Mouse (Mus musculus) spleen, adult 2 months (tissue): ENCODE measurements around the gene Chrnb2. TPM values are rescaled to one million over a fixed set of nuclear protein-coding genes. Genes with fewer than 3 reads are reported as not detected.

ENCODE experiments used
- DNase-seq, 2 experiments: peaks; one replicate each; pipeline versions ENCODE4 v3.0.0 to v3.0.0-alpha.2; 2012 to 2021; ENCODE audit warnings: low spot score in 2 of 2, low read depth in 1 of 2
- H3K27ac ChIP-seq: fragments of 200-500 bp; 2 replicates; pipeline ENCODE4 v1.5.1; 2012; ENCODE audit warnings: low read length, inconsistent platforms; ENCODE audit not compliant: insufficient read depth
- H3K27me3 ChIP-seq: fragments of 200-500 bp; 2 replicates; pipeline ENCODE4 v1.6.1; 2012; ENCODE audit warnings: mild to moderate bottlenecking, moderate library complexity, low read length, inconsistent platforms; ENCODE audit not compliant: control insufficient read depth, insufficient read depth
- H3K36me3 ChIP-seq: fragments of 200-500 bp; 2 replicates; pipeline ENCODE4 v1.6.1; 2012; ENCODE audit warnings: mild to moderate bottlenecking, low read length, inconsistent platforms; ENCODE audit not compliant: control insufficient read depth, insufficient read depth
- H3K4me1 ChIP-seq: fragments of 200-500 bp; 2 replicates; pipeline ENCODE4 v1.6.1; 2011; ENCODE audit warnings: inconsistent platforms; ENCODE audit not compliant: control insufficient read depth, insufficient read depth, insufficient read length
- H3K4me3 ChIP-seq: fragments of 200-500 bp; 2 replicates; pipeline ENCODE4 v1.5.1; 2011; ENCODE audit warnings: mild to moderate bottlenecking, inconsistent platforms; ENCODE audit not compliant: insufficient read depth, insufficient read length; ENCODE audit errors: extremely low read depth
- CTCF ChIP-seq: fragments of 200-500 bp; IDR thresholded peaks from 2 replicates; pipeline ENCODE4 v1.5.1; 2011; ENCODE audit warnings: mild to moderate bottlenecking, inconsistent platforms; ENCODE audit not compliant: insufficient read depth, insufficient read length, insufficient replicate concordance; ENCODE audit errors: extremely low read depth
- POLR2A ChIP-seq: fragments of 200-500 bp; IDR thresholded peaks from 2 replicates; pipeline ENCODE4 v1.6.1; 2011; ENCODE audit warnings: low read depth, low read length, inconsistent platforms
- WGBS: fragments of 180-500 bp; shearing (Covaris S2); methylation state at CpG from one replicate; pipeline ENCODE4 v1.1.7; 2018; 5-methylcytosine and 5-hydroxymethylcytosine counted together
- polyA plus RNA-seq: library from polyadenylated mRNA; depleted of rRNA; stranded (reverse); fragments of >200 nt; gene quantifications from 2 replicates; pipeline ENCODE4 v1.2.3, GENCODE M21; 2012

Chrnb2 gene
- polyA plus RNA-seq, 1 experiment: 1.4 TPM

- DNase-seq: peak; percentile 76 to 89
- Histone ChIP-seq H3K27ac (peak overlapping the region; percentile 84), H3K27me3 (no peaks in the 10 kb centered on the region), H3K36me3 (peaks cover 15% of the 10 kb centered on the region), H3K4me1 (peaks cover 10% of the 10 kb centered on the region; the same call in 1 of the 2 replicates), H3K4me3 (peak overlapping the region; percentile 74)
- no peak for TF ChIP-seq POLR2A
- TF ChIP-seq CTCF: peak; percentile 92
- WGBS: under 1% methylated on average over 17 of the region's 17 CpGs
These were observed 8.1 kb upstream of the Chrnb2 start for GRCm38 (mm10) chr3:89772588-89772967.

GRCm38 (mm10) chr3:89770425-89771002, 6.1 kb upstream of the Chrnb2 start:
- no peak for DNase-seq
- H3K27me3 ChIP-seq: no peaks in the 10 kb centered on the region
- no peaks in the 10 kb centered on the region for H3K36me3 ChIP-seq
- peaks cover 10% of the 10 kb centered on the region; the same call in 1 of the 2 replicates for H3K4me1 ChIP-seq
- no peak overlapping the region for H3K27ac ChIP-seq
- no peak for TF ChIP-seq CTCF
- 85% methylated on average over 2 of the region's 2 CpGs for WGBS
- no peak overlapping the region for H3K4me3 ChIP-seq

GRCm38 (mm10) chr3:89769584-89769983, 5.2 kb upstream of the Chrnb2 start:
- 80% methylated on average over 7 of the region's 7 CpGs for WGBS
- TF ChIP-seq CTCF (no peak), POLR2A (no peak)

GRCm38 (mm10) chr3:89759786-89760185, 4.6 kb downstream of the Chrnb2 start:
- Histone ChIP-seq H3K27ac (no peak overlapping the region), H3K27me3 (no peaks in the 10 kb centered on the region), H3K4me3 (no peak overlapping the region), H3K4me1 (no peaks in the 10 kb centered on the region; the same call in 1 of the 2 replicates), H3K36me3 (no peaks in the 10 kb centered on the region)
- WGBS: 83% methylated on average over 3 of the region's 3 CpGs
- no peak for DNase-seq
- no peak for TF ChIP-seq POLR2A
- TF ChIP-seq CTCF: no peak

More at GRCm38 (mm10) chr3:89769584-89769983, 5.2 kb upstream of the Chrnb2 start:
- Histone ChIP-seq H3K27me3 (no peaks in the 10 kb centered on the region), H3K36me3 (no peaks in the 10 kb centered on the region), H3K4me1 (0 out of 2 replicates have a peak, but pooled peaks cover 1% of the 10 kb centered on the region), H3K4me3 (no peak overlapping the region), H3K27ac (no peak overlapping the region)
- DNase-seq: no peak

- Histone ChIP-seq H3K4me3 (no peak overlapping the region), H3K27me3 (no peaks in the 10 kb centered on the region), H3K36me3 (no peaks in the 10 kb centered on the region), H3K27ac (no peak overlapping the region), H3K4me1 (no peaks in the 10 kb centered on the region)
- 64% methylated on average over 2 of the region's 2 CpGs for WGBS
- no peak for TF ChIP-seq POLR2A
- no peak for TF ChIP-seq CTCF
- DNase-seq: no peak
These were observed 6.6 kb downstream of the Chrnb2 start for GRCm38 (mm10) chr3:89757851-89758250.

GRCm38 (mm10) chr3:89755283-89755682, 9.1 kb downstream of the Chrnb2 start:
- Histone ChIP-seq H3K27me3 (no peaks in the 10 kb centered on the region), H3K4me3 (no peak overlapping the region)

GRCm38 (mm10) chr3:89752307-89752706, 12.1 kb downstream of the Chrnb2 start:
- Histone ChIP-seq H3K36me3 (peaks cover 34% of the 10 kb centered on the region), H3K4me3 (no peak overlapping the region), H3K4me1 (no peaks in the 10 kb centered on the region), H3K27me3 (no peaks in the 10 kb centered on the region), H3K27ac (no peak overlapping the region)
- DNase-seq: no peak
- WGBS: 31% methylated on average over 1 of the region's 1 CpGs
- TF ChIP-seq CTCF (no peak), POLR2A (no peak)

More at GRCm38 (mm10) chr3:89755283-89755682, 9.1 kb downstream of the Chrnb2 start:
- Histone ChIP-seq H3K27ac (no peak overlapping the region), H3K36me3 (peaks cover 13% of the 10 kb centered on the region), H3K4me1 (no peaks in the 10 kb centered on the region)
- DNase-seq: no peak
- TF ChIP-seq POLR2A: no peak
- no peak for TF ChIP-seq CTCF
- WGBS: 80% methylated on average over 6 of the region's 6 CpGs
